Mouse (Mus musculus): ENCODE measurements around the gene Prph.

Gene Prph

DNA sequence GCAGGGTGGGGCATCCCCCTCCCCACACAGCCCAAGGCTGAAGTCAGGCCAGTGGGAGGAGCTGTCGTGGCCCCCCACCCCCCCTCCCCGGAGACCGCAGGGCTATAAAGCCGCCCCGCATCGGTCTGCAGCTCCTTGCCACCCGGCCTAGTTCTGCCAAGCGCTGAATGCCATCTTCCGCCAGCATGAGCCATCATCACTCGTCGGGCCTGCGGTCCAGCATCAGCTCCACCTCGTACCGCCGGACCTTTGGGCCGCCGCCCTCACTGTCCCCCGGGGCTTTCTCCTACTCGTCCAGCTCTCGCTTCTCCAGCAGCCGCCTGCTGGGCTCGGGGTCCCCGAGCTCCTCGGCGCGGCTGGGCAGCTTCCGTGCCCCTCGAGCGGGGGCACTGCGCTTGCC is at the start of gene Prph:
Prph (plus strand) TSS at position 135 of the 400 bp plus-strand sequence.
- DNase-seq, result no peak

DNA sequence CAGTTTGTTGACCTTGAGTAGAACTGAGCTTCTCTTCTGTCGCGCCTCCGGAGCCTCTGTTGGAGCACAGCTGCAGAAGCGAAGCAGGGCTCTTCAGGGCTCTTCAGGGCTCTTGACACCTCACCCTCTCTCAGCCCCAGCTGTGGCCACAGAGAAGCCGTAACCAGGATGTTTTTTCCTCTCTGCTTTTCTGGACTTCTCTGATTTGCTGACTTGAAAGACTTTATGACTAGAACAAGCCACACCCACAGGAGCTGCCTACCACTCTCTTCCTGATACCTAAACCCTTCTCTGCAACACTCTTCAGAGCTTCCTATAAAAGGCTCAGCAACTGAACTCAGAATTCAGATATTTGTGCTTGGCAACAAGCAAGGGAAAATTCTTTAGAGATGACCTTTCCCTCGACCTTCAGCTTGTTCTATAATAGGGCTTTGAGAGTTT is 46.2 kb upstream of the Prph start:
- DNase-seq, result no peak

- no peak for DNase-seq
These were observed 44.1 kb upstream of the Prph start for GRCm38 (mm10) chr15:99010896-99011295.

- no peak for DNase-seq
These were observed 43.0 kb upstream of the Prph start for GRCm38 (mm10) chr15:99011946-99012345.

GRCm38 (mm10) chr15:99014496-99015030 is 40.4 kb upstream of the Prph start:
- DNase-seq, result no peak

GRCm38 (mm10) chr15:99017355-99017761 is 37.6 kb upstream of the Prph start:
- no peak for DNase-seq

DNA sequence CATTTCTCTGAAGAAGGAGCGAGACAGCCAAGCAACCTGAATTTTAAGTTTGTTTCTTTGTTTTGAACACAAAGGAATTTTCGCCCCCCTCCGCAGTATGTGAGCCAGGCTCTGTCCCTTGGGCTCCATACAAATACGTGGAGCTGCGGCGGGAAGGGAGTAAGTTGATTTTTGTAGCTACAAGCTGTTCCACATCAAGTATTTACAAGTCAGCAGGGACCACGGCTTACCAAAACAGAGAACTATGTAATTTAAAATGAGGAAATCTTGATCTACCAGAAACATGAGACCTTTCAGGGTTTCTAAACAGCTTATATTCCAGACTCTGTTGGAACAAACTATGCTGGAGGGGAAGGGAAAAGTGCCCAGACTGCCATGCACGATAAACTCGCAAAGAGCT is 37.0 kb upstream of the Prph start:
- DNase-seq, result no peak

DNA sequence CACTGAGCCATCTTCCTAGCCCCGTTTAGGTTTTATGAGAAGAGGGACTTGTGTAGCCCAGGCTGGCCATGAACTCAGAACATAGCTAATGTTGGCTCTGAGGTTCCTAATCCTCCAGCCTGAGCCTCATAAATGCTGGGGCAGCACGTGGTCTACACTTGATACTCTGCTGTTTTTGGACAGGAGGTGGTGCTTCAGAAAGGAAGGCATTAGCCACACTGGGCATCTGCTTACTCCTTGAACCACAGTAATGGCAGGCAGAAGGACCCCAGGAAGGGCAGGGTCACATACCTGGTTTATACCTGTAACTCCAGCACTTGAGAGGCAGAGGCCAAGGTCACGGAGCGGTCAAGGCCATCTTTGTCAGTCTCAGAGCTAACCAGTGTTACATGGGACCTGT is 36.3 kb upstream of the Prph start:
- DNase-seq, result no peak

DNA sequence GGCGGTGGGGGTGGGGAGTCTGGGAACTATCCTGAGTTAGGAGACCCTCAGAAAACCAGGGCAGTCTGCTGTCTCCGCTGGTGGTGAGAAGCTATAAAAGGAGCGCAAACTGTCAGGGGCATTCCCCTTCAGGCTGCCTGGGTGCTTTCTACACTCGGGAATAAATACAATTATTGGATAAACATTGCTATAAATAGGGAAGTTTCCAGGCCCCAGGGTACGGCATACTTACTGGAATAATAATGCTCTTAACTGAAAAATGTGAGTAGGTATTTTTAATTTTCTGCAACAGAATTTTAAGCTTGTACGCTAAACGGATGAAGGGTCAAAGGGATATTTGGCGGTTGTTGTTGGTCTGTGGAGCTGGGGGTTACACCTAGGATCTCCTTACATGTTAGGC is 35.5 kb upstream of the Prph start:
- no peak for DNase-seq

- DNase-seq, result no peak
These were observed 34.8 kb upstream of the Prph start for GRCm38 (mm10) chr15:99020171-99020570.

DNA sequence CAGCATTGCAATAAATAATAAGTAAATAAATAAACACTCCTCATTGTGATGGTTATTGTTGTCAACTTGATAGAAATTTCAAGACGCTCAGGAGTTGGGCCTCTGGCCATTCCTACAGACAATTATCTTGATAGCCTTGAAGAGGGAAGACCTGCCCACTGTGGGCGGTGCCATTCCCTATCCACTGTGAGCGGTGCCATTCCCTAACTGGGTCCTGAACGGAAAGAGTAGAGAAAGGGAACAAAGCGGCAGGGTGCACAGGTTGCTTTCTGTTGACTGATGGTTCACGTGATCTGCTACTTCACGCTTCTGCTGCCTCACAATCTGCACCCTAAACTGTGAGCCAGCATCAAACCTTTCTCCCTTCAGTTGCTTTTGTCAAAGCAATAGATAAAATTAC is 33.7 kb upstream of the Prph start:
- no peak for DNase-seq

- DNase-seq, result peak; percentile 70
These were observed 30.2 kb upstream of the Prph start for GRCm38 (mm10) chr15:99024668-99025314.

GRCm38 (mm10) chr15:99025414-99025813 is 29.6 kb upstream of the Prph start:
- DNase-seq, result no peak

DNA sequence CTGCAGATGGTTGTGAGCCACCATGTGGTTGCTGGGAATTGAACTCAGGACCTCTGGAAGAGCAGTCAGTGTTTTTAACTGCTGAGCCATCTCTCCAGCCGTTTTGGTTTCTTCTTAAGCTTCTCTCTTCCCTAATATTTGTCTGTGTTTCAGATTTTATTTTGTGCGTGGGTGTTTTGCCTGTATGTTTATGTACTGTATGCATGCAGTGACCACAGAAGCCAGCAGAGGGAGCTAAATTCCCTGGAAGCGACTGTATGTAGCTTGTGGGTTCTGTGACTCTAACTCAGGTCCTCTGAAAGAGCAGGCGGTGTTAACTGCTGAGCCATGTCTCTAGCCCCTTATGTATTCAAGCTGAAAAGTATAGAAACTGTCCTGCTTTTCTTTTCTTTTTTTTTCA is 28.7 kb upstream of the Prph start:
- no peak for DNase-seq

DNA sequence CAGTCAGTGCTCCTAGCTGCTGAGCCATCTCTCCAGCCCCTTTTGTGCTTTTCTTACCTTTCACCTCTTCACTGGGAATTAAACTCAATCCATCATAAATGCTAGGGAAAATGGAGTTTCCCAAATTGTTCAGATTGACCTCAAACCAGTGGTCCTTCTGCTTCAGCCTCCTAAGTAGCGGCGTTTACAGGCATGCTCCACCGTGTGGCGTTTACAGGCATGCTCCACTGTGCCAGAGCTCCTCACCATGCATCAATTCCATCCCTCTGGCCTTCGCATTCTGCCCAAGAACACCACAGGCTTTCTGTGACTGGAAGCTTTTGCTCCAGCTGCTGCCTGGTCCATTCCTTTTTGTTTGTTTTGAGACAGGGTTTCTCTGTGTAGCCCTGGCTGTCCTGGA is 27.9 kb upstream of the Prph start:
- no peak for DNase-seq

DNA sequence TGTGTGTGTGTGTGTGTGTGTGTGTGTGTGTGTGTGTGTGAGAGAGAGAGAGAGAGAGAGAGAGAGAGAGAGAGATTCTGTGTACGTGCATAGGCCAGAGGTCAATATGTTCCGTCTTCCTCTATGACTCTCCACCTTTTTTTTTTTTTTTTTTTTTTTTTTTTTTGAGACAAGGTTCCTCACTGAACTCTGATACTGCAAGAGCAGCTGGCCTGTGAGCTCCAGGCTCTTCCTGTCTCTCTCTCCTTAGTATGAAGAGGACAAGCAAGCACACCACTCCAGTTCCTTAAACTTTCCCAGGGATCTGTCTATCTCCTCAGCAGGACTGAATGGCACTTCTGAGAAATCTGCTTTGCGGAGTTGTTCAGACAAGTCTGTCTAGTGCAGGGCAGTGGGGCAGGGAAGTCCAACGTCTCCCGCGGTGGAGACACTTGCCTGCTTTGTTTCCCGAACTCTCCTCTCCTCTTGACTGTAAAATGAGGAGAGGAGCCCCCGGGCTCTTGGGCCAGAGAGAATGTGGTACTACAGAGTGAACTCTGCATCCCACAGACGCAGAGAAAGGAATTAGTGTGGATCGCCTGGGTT is 26.0 kb upstream of the Prph start:
- no peak for DNase-seq

- DNase-seq, result no peak
These were observed 25.1 kb upstream of the Prph start, which contains the start of gene Tuba1c for GRCm38 (mm10) chr15:99029619-99030584. Gene Tuba1c, plus strand, starts transcription at chr15:99029891.

DNA sequence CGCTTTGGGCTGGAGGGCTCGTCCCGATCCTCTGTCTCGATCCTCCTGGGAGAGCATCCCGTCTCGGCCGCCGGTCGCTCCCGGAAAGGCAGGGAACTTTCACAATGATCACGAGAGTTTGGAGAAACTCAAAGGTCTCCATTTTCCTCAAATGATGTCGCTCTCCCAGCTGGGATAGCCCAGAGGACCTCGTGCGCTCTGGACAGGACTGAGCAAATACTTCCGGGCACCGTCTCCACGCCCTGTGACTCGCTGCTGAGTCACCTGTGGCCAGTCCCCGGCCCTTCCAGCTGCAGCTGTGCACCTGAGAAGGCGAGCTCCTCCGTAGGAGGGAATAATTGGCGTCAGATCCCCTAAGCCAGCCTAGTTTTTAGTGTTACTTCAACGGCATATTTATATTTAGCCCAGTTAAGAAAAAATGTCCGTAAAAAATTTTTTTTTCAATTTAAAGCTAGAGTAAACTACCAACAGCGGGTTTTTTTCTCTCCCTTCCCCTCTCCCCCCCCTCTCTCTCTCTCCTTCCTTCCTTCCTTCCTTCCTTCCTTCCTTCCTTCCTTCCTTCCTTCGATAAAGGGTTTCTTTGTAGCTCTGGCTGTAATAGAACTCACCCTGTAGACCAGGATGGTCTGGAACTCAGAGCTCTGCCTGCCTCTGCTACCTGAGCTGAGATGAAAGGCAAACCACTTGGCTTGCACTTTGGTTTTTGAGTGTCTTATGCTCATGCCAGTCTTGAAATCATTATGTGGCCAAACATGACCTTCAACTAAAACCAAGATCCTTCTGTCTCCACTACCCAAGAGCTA is 24.2 kb upstream of the Prph start:
- DNase-seq, result no peak

- DNase-seq, result no peak
These were observed 23.6 kb upstream of the Prph start for GRCm38 (mm10) chr15:99031388-99031675.

GRCm38 (mm10) chr15:99032041-99032725 is 22.8 kb upstream of the Prph start:
- DNase-seq, result no peak

- DNase-seq, result no peak
These were observed 22.2 kb upstream of the Prph start for GRCm38 (mm10) chr15:99032726-99033250.

Data from cerebellum, adult 9-10 months (tissue).